Mouse (Mus musculus) liver, postnatal 0 days (tissue): ENCODE results near the gene Ugt1a9. TPM values are rescaled to one million over a fixed set of nuclear protein-coding genes. Genes with fewer than 3 reads are reported as not detected.
"Not testable (repeated sequence)": the region's sequence is repeated elsewhere in the genome, so short reads cannot be mapped to it uniquely, and the experiment has no call there.

ENCODE experiments used
- ATAC-seq: fragments of 200-750 bp; cut with Nextera tagmentation; 2 replicates; pipeline ENCODE4 v1.8.0; 2017; ENCODE audit warnings: mild to moderate bottlenecking, moderate library complexity
- DNase-seq: peaks from one replicate; pipeline ENCODE4 v3.0.0-alpha.2; 2016
- H3K27ac ChIP-seq: fragments of 300-500 bp; sonication (generic); 2 replicates; pipeline ENCODE4 v1.5.1; 2014; ENCODE audit warnings: antibody characterized with exemption, moderate library complexity, mild to moderate bottlenecking, low read depth
- H3K27me3 ChIP-seq: fragments of 300-500 bp; sonication (generic); 2 replicates; pipeline ENCODE4 v1.6.1; 2014; ENCODE audit warnings: low read length, control low read depth, mixed read lengths; ENCODE audit not compliant: insufficient read depth
- H3K36me3 ChIP-seq: fragments of 300-500 bp; sonication (generic); replicated peaks from 2 replicates; pipeline ENCODE4 v1.6.1; 2014; ENCODE audit warnings: mild to moderate bottlenecking, control low read depth, low read length, moderate library complexity, mixed read lengths; ENCODE audit not compliant: insufficient read depth
- H3K4me1 ChIP-seq: fragments of 300-500 bp; sonication (generic); 2 replicates; pipeline ENCODE4 v1.6.1; 2014; ENCODE audit warnings: antibody characterized with exemption, mild to moderate bottlenecking, control low read depth; ENCODE audit not compliant: insufficient read depth
- H3K4me2 ChIP-seq: fragments of 300-500 bp; sonication (generic); 2 replicates; pipeline ENCODE4 v1.6.1; 2014; ENCODE audit warnings: low read depth, mild to moderate bottlenecking, low read length, moderate library complexity, mixed read lengths
- H3K4me3 ChIP-seq: fragments of 300-500 bp; sonication (generic); 2 replicates; pipeline ENCODE4 v1.5.1; 2014; ENCODE audit warnings: low read depth, low read length
- H3K9ac ChIP-seq: fragments of 300-500 bp; sonication (generic); replicated peaks from 2 replicates; pipeline ENCODE4 v1.6.1; 2014; ENCODE audit warnings: mild to moderate bottlenecking, moderate library complexity
- H3K9me3 ChIP-seq: fragments of 300-500 bp; sonication (generic); 2 replicates; pipeline ENCODE4 v1.6.1; 2016; ENCODE audit warnings: mild to moderate bottlenecking, control low read depth, low read length, mixed read lengths
- CTCF ChIP-seq: sonication (generic); IDR thresholded peaks from 2 replicates; pipeline ENCODE4 v1.5.1; 2016; ENCODE audit warnings: antibody characterized with exemption, low read depth
- EP300 ChIP-seq: IDR thresholded peaks from 2 replicates; pipeline ENCODE4 v1.6.1; 2016; ENCODE audit warnings: antibody characterized with exemption, low read depth, mild to moderate bottlenecking
- WGBS: fragments of 180-500 bp; shearing (Covaris S2); extraction: QIAGEN DNeasy Blood & Tissue Kit; methylation state at CpG from one replicate; pipeline ENCODE4 v1.1.7; 2014; ENCODE audit not compliant: insufficient replicate concordance; 5-methylcytosine and 5-hydroxymethylcytosine counted together
- polyA plus RNA-seq: library from polyadenylated mRNA; unstranded; fragments of >200 nt; fragmentation: Nextera tagmentation; extraction: Ambion mirVana; gene quantifications from 2 replicates; pipeline ENCODE4 v1.2.1, GENCODE M21; 2015

Gene Ugt1a9
- polyA plus RNA-seq, 1 experiment from 2014 or later = 0.54 TPM

DNA sequence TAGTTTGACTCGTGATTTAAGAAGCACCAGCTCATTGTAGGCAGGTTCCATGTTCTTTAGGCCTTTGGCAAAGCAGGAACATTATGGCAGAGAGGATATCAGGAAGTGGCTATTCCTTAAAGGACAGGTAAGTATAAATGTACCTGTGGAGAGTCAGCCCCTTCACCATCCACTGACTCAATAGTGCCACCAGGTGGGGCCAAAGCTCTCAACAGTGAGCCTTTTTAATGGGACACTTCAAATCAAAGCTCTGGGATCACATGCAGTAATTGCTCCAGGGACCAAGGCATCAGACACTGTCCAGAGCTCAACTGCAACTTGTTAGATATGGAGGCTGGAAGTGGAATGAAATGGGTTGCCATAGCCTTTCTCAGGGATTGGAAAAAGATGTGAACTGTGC is 50.9 kb downstream of the Ugt1a9 start:
- not testable (repeated sequence) for H3K9me3 ChIP-seq, H3K27me3 ChIP-seq, H3K36me3 ChIP-seq, H3K4me1 ChIP-seq, H3K27ac ChIP-seq, H3K4me2 ChIP-seq, H3K4me3 ChIP-seq, ATAC-seq, H3K9ac ChIP-seq
- DNase-seq = peak; percentile 39
- peak; percentile 65 for TF ChIP-seq CTCF
- no CpG with 5 or more reads among the region's 1 CpGs for WGBS

DNA sequence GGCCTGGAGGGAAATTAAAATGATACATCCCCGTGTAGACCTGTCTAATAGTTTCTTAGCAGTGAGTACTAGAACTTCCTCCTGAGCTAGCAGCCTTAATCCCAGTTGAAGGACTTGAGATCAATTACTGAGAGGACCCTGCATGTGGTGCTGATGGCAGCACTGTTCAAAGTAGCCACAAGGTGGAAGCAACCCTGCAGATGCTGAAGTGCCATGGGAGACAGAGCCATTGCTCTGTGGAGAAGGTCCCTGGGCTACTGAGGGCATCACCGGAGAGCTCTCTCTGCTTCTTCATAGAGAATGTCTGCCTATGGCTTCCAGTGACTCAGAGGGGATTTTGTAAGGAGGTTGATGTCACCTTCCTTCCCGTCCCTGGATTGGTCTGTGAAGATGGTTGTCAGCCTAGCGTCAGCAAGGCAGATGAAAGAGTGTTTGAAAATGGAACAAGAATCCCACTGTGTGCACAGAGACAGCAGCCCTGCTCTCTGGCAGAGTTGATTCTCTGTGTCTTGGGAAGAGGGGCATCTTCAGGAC is 55.3 kb downstream of the Ugt1a9 start:
- H3K27ac ChIP-seq, H3K36me3 ChIP-seq, ATAC-seq, DNase-seq, H3K4me3 ChIP-seq, H3K27me3 ChIP-seq, H3K9ac ChIP-seq, H3K4me1 ChIP-seq, H3K4me2 ChIP-seq, H3K9me3 ChIP-seq: not testable (repeated sequence)
- peak; percentile 32; the same call in 1 of the 2 replicates for TF ChIP-seq CTCF
- WGBS = 64% methylated on average over 3 of the region's 4 CpGs

DNA sequence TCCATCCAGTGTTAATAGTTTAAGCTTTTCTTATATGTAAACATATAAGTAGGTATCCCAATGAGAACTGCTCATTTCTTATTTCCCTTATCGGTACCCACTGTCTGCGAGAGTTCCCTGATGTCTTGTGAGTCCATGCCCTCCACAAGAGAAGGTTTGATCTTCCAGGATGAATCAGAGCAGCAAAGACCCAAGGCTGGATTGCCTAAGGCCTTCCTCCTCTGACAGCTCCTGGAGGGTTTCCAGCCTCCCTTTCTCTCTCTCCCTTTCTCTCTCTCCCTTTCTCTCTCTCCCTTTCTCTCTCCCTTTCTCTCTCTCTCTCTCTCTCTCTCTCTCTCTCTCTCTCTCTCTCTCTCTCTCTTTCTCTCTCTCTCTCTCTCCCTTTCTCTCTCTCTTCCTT is 58.5 kb downstream of the Ugt1a9 start:
- DNase-seq, H3K36me3 ChIP-seq, H3K9me3 ChIP-seq, H3K27me3 ChIP-seq, ATAC-seq, H3K4me2 ChIP-seq, H3K9ac ChIP-seq, H3K27ac ChIP-seq, H3K4me3 ChIP-seq, H3K4me1 ChIP-seq: not testable (repeated sequence)
- WGBS = 83% methylated on average over 2 of the region's 2 CpGs

DNA sequence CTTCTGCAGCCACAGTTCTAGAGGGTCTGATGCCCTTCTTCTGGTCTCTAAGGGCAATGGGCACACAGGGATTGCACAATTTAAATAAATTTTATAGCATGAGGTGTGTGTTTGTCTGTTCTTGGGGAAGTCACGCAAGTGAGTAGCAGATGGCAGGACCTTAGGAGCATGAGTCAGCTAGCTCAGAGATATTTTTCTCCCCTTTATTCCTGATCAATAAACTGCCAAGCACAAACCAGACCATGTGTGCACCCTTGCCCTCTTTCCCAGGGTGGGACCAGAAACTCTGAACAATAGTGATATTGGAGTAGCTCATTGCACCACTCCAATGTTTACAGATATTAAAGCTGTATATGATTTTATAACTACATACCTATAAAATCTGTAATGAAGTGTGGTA is 59.6 kb downstream of the Ugt1a9 start:
- not testable (repeated sequence) for H3K9ac ChIP-seq, H3K9me3 ChIP-seq, H3K4me2 ChIP-seq, H3K36me3 ChIP-seq, H3K27ac ChIP-seq, H3K27me3 ChIP-seq, DNase-seq, H3K4me3 ChIP-seq
- H3K4me1 ChIP-seq = peaks cover 12% of the 10 kb centered on the region
- WGBS = 61% methylated on average over 1 of the region's 1 CpGs
- peak; percentile 36; the same call in 1 of the 2 replicates for ATAC-seq

DNA sequence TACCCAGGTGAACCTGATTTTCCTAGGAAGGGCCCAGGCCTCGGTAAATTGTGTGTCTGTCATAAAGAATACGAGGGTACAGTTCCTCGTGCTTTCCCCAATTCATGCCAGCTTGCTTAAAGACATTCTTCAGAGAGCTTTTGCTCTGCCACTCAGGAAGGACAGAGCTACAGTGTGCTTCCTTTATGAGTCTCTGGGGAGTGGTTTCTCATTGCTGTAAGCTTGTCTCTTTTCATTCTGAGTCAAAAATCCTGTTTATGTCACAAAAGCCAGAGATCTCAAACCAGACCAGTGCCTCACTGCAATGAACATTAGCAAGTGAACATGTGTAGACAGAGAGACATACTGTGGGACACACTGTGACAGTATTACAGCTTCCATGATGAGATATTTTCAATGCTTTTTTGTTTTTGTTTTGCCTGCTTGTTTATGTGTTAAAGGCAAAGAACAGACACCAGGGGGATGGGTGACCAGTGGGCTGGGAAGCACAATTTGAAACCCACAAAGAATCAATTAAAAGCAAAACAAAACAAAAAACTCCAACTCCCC is 63.4 kb downstream of the Ugt1a9 start:
- ATAC-seq (no peak), DNase-seq (no peak)
- H3K4me2 ChIP-seq = no peak overlapping the region
- no peaks in the 10 kb centered on the region for H3K27me3 ChIP-seq
- H3K9me3 ChIP-seq = no peaks in the 10 kb centered on the region
- H3K9ac ChIP-seq = no peak overlapping the region
- 26% methylated on average over 3 of the region's 3 CpGs for WGBS
- H3K4me3 ChIP-seq = no peak overlapping the region
- peaks cover 17% of the 10 kb centered on the region for H3K4me1 ChIP-seq
- H3K36me3 ChIP-seq = no peaks in the 10 kb centered on the region
- H3K27ac ChIP-seq = peak overlapping the region; percentile 34; the same call in 1 of the 2 replicates
- TF ChIP-seq CTCF (no peak), EP300 (no peak)

DNA sequence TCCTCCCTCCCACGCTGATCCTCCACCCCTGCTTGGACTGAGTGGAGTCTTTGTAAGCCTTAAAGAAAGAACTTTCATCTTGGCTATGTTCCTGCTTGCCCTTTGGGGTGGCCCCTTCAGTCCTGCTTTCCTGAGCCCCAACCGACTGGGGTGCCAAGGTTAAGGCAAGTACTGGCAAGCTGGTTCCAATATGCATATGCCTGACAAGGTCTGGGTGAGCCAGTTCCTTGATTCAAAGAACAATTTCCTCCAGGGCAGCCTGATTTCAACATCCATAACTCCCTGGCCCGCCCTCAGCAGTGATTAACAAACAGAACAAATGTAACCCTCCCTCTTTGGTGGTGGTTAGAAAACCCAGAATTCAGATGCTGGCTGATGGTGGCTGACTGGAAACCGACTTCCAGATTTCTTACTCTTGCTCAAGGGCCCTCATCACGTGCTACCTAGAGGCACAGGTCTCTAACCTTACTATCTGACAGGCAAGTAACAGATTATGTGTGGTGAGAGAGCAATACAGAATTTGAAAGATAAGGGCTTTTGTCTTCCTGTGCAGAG is 63.9 kb downstream of the Ugt1a9 start, which contains the start of gene Ugt1a6a:
Gene Ugt1a6a, plus strand, starts transcription at position 353 of the 555 bp plus-strand sequence.
- not testable (repeated sequence) for H3K4me3 ChIP-seq, H3K9me3 ChIP-seq, H3K36me3 ChIP-seq, H3K27me3 ChIP-seq, DNase-seq, H3K4me2 ChIP-seq, H3K9ac ChIP-seq
- ATAC-seq = peak; percentile 46
- WGBS = 12% methylated on average over 5 of the region's 5 CpGs
- peaks cover 17% of the 10 kb centered on the region for H3K4me1 ChIP-seq
- peak within 1 kb of the TSS; percentile 34; the same call in 1 of the 2 replicates for H3K27ac ChIP-seq

DNA sequence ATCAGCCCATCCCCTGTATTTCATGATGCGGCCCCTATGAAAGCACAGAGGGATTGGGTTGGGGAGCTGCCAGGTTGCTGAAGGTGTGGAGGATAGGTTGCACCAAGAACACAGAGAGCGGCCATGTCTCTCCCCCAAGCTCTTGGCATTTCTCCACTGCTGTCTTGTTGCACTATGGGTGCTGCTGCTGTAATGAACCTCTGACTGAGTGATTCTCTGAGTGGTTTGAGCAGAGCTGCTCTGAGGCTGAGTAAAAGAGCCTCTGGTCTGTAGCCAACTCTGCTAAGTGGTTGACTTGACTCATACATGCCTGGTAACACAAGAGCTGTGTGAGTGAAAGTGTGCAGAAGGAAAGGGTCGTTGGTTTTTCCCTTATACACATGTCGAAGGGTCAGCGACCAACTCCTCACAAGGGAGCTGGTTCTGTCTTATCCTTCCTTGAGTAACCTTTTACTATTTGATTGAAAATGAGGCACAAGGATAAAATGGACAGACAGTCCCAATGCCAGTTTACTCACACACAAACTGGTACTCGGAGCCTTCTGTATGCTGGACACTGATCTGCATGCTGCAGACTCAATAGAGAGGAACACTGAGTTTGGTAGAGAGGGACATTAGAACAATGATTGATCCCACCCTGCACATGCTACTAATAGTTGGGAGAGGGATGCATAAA is 64.8 kb downstream of the Ugt1a9 start:
- peaks cover 17% of the 10 kb centered on the region for H3K4me1 ChIP-seq
- WGBS = 84% methylated on average over 5 of the region's 6 CpGs
- H3K4me2 ChIP-seq, ATAC-seq, H3K36me3 ChIP-seq, H3K27ac ChIP-seq, H3K9ac ChIP-seq, DNase-seq, H3K9me3 ChIP-seq, H3K4me3 ChIP-seq, H3K27me3 ChIP-seq: not testable (repeated sequence)
